Mouse (Mus musculus) limb, embryonic 13.5 days (tissue): Measurements from ENCODE around the gene Fxyd3. TPM values are rescaled to one million over a fixed set of nuclear protein-coding genes. Genes with fewer than 3 reads are reported as not detected.

Experiments used
- ATAC-seq: fragments of 200-750 bp; cut with Nextera tagmentation; 2 replicates; pipeline ENCODE4 v1.8.0; 2017; ENCODE audit warnings: low read depth, moderate number of reproducible peaks, moderate TSS enrichment; ENCODE audit not compliant: low FRiP score
- H3K27ac ChIP-seq: fragments of 300-500 bp; sonication (generic); 2 replicates; pipeline ENCODE4 v1.5.1; 2015; ENCODE audit warnings: inconsistent platforms, mild to moderate bottlenecking, moderate library complexity
- H3K27me3 ChIP-seq: fragments of 300-500 bp; sonication (generic); 2 replicates; pipeline ENCODE4 v1.6.1; 2015; ENCODE audit warnings: mild to moderate bottlenecking, inconsistent platforms
- H3K36me3 ChIP-seq: fragments of 300-500 bp; sonication (generic); 2 replicates; pipeline ENCODE4 v1.6.1; 2015; ENCODE audit warnings: inconsistent platforms, mild to moderate bottlenecking, moderate library complexity
- H3K4me1 ChIP-seq: fragments of 300-500 bp; sonication (generic); 2 replicates; pipeline ENCODE4 v1.6.1; 2015; ENCODE audit warnings: inconsistent platforms
- H3K4me2 ChIP-seq: fragments of 300-500 bp; sonication (generic); replicated peaks from 2 replicates; pipeline ENCODE4 v1.6.1; 2015; ENCODE audit warnings: inconsistent platforms, mild to moderate bottlenecking, moderate library complexity
- H3K4me3 ChIP-seq: fragments of 300-500 bp; sonication (generic); 2 replicates; pipeline ENCODE4 v1.5.1; 2015; ENCODE audit warnings: moderate library complexity, mild to moderate bottlenecking, inconsistent platforms
- H3K9ac ChIP-seq: fragments of 300-500 bp; sonication (generic); 2 replicates; pipeline ENCODE4 v1.6.1; 2015; ENCODE audit warnings: mild to moderate bottlenecking, inconsistent platforms
- H3K9me3 ChIP-seq: fragments of 300-500 bp; sonication (generic); 2 replicates; pipeline ENCODE4 v1.6.1; 2016; ENCODE audit warnings: inconsistent platforms
- WGBS: fragments of 180-500 bp; shearing (Covaris S2); methylation state at CpG from one replicate; pipeline ENCODE4 v1.1.7; 2015; 5-methylcytosine and 5-hydroxymethylcytosine counted together
- polyA plus RNA-seq: library from polyadenylated mRNA; unstranded; fragments of >200 nt; fragmentation: Nextera tagmentation; extraction: Ambion mirVana; gene quantifications from 2 replicates; pipeline ENCODE4 v1.2.1, GENCODE M21; 2015

The Fxyd3 gene
- polyA plus RNA-seq, 1 experiment from 2014 or later, result 34.8 TPM

GRCm38 (mm10) chr7:31081106-31081505 lies 4.6 kb upstream of the Fxyd3 start:
- H3K4me2 ChIP-seq, result no peak overlapping the region
- no peak overlapping the region for H3K27ac ChIP-seq
- H3K4me1 ChIP-seq, result peaks cover 33% of the 10 kb centered on the region
- WGBS, result 48% methylated on average over 1 of the region's 1 CpGs
- ATAC-seq, result no peak
- H3K36me3 ChIP-seq, result no peaks in the 10 kb centered on the region
- H3K9ac ChIP-seq, result no peak overlapping the region
- H3K4me3 ChIP-seq, result no peak overlapping the region
- H3K27me3 ChIP-seq, result no peaks in the 10 kb centered on the region
- no peaks in the 10 kb centered on the region for H3K9me3 ChIP-seq

GRCm38 (mm10) chr7:31080611-31081010 lies 4.1 kb upstream of the Fxyd3 start:
- Histone ChIP-seq H3K4me3 (no peak overlapping the region), H3K9ac (no peak overlapping the region), H3K9me3 (no peaks in the 10 kb centered on the region), H3K27ac (no peak overlapping the region), H3K4me2 (no peak overlapping the region), H3K27me3 (no peaks in the 10 kb centered on the region), H3K4me1 (peaks cover 37% of the 10 kb centered on the region), H3K36me3 (no peaks in the 10 kb centered on the region)
- 59% methylated on average over 3 of the region's 3 CpGs for WGBS
- no peak for ATAC-seq

GRCm38 (mm10) chr7:31079670-31080069 lies 3.2 kb upstream of the Fxyd3 start:
- H3K4me1 ChIP-seq, result peaks cover 30% of the 10 kb centered on the region
- 86% methylated on average over 8 of the region's 8 CpGs for WGBS
- no peak overlapping the region for H3K27ac ChIP-seq
- H3K4me3 ChIP-seq, result no peak overlapping the region
- no peak for ATAC-seq
- H3K27me3 ChIP-seq, result no peaks in the 10 kb centered on the region
- H3K4me2 ChIP-seq, result no peak overlapping the region
- H3K36me3 ChIP-seq, result no peaks in the 10 kb centered on the region
- H3K9ac ChIP-seq, result no peak overlapping the region
- H3K9me3 ChIP-seq, result no peaks in the 10 kb centered on the region

DNA sequence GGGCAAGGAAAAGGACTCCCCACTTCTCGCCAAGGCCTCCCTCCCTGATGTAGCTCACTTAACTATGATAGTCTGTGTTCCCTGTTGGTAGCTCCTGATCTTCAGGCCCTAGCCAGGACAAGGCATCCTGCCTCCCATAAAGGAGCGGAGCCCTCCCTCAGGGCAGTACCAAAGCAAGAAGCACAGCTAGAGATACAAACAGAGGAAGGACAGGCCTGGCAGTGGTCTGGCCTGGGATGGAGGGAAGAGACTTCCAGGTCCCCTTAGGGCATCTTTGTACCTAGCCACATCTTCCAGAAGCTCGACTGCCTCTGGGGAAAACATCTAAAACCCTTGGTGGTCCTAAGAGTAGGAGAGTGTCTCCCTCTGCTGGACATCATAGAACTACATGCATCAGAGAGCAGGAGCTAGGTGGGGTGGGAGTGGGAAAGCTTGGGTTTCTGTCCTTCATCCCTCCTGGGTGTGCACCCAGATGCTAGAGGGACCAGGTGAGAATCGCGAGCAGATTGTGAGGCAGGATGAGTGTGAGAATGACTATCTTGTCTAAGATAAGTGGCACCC lies 1.5 kb upstream of the Fxyd3 start:
- 39% methylated on average over 5 of the region's 5 CpGs for WGBS
- Histone ChIP-seq H3K36me3 (no peaks in the 10 kb centered on the region), H3K4me1 (peaks cover 23% of the 10 kb centered on the region), H3K4me2 (peak overlapping the region; percentile 19), H3K9me3 (no peaks in the 10 kb centered on the region), H3K27me3 (no peaks in the 10 kb centered on the region), H3K4me3 (no peak overlapping the region), H3K27ac (0 out of 2 replicates have a peak overlapping the region, but pooled peaks have one; percentile 59), H3K9ac (no peak overlapping the region)
- peak; percentile 3; the same call in 1 of the 2 replicates for ATAC-seq

GRCm38 (mm10) chr7:31077470-31077869 lies 966 bp upstream of the Fxyd3 start:
- WGBS, result 48% methylated on average over 6 of the region's 6 CpGs
- no peaks in the 10 kb centered on the region for H3K27me3 ChIP-seq
- no peaks in the 10 kb centered on the region for H3K9me3 ChIP-seq
- peaks cover 23% of the 10 kb centered on the region for H3K4me1 ChIP-seq
- H3K36me3 ChIP-seq, result no peaks in the 10 kb centered on the region
- no peak overlapping the region for H3K9ac ChIP-seq
- peak overlapping the region; percentile 19 for H3K4me2 ChIP-seq
- H3K4me3 ChIP-seq, result no peak overlapping the region
- ATAC-seq, result peak; percentile 69
- H3K27ac ChIP-seq, result peak overlapping the region; percentile 59; the same call in 1 of the 2 replicates

DNA sequence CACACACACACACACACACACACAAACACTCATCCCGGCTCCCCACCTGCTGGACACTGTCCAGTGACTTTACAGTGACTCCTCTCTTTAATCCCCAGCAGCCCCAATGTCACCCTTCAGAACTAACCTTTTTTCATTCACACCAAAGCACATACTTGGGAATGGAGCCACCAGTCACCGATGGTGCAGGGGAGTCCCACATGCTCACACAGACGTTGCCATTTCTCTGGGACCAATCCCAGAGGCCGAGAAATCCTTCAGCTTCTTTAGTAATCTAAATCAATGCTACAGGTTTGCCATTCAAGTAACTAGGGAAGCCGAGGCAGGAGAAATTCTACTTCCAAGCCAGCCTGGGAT lies 1.8 kb downstream of the Fxyd3 start:
- Histone ChIP-seq H3K9ac (no peak overlapping the region), H3K4me2 (no peak overlapping the region), H3K4me1 (peaks cover 23% of the 10 kb centered on the region), H3K4me3 (no peak overlapping the region), H3K9me3 (no peaks in the 10 kb centered on the region), H3K27ac (no peak overlapping the region), H3K36me3 (no peaks in the 10 kb centered on the region), H3K27me3 (no peaks in the 10 kb centered on the region)
- WGBS, result 69% methylated on average over 5 of the region's 5 CpGs
- ATAC-seq, result no peak

DNA sequence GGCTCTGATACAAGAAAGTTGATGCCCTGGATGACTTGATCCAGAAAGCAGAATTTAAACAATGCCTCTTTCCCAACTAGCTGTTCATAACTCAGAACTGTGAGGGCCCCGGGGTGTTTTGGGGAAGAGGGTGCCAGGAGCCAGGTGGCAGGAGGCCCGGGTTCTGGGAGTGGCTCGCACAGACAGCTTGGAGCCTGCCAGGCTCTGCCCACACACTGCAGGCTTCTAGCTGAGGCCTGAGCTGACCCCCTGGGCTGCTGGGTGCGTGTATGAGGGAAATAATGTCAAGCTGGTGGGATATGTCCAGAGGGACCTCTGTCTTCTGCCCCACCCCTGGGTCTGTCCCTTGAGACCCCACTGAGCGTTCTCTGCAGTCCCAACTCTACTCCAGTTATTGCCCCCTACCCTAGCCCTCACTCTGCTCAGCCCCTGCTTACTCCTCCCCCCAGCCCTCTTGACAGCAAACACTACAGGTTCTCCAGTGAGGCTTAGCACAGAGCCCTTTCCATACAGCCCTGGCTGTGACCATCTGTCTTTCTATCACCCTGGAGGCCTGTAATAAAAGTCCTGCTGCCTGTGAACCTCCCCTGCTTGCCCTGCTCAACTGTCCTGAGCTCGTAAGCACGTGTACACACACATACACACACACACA lies 2.3 kb downstream of the Fxyd3 start:
- Histone ChIP-seq H3K27ac (no peak overlapping the region), H3K9me3 (no peaks in the 10 kb centered on the region), H3K9ac (no peak overlapping the region), H3K4me3 (no peak overlapping the region), H3K36me3 (no peaks in the 10 kb centered on the region), H3K27me3 (no peaks in the 10 kb centered on the region), H3K4me2 (no peak overlapping the region), H3K4me1 (peaks cover 23% of the 10 kb centered on the region)
- WGBS, result 51% methylated on average over 7 of the region's 7 CpGs
- no peak for ATAC-seq

DNA sequence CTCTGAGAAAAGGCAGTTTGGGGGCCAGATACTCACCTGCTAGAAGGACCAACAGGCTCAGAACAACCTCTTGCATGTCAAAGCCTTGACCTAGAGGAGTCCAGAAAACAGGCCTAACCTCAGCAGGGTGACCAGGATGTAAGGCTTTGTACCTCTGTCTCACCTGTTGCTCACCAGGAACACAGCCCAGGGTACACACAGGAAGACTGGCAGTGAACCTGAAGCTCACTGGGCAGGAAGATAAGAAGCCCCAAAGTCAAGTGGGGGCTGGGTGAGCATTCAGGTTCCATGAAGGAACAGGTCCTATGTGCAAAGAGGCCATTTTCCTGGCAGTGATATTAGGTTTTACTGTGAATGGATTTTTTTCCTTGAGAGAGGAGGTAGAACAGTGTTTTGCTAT lies 3.0 kb downstream of the Fxyd3 start:
- no peak for ATAC-seq
- Histone ChIP-seq H3K9ac (no peak overlapping the region), H3K4me3 (no peak overlapping the region), H3K9me3 (no peaks in the 10 kb centered on the region), H3K27ac (no peak overlapping the region), H3K36me3 (no peaks in the 10 kb centered on the region), H3K4me1 (peaks cover 27% of the 10 kb centered on the region), H3K27me3 (no peaks in the 10 kb centered on the region), H3K4me2 (no peak overlapping the region)

DNA sequence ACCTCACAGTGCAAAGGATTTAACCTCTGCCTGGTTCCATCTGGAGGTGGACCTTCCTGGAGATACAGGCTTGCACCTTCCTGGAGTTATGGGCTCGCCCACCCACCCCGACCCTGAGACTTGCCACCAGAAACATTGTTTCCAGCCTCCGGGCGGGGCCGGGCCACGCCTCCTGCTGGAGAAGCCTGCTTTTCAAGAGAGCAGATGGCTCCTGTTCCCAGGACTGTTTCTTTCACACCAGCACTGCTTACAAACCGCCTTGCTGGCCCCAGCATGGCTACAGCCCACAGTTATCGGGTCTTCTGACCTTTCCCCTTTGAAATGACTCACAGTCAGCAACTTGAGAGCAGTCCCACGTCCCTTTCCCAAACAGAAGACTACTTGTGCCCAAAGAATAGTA lies 4.2 kb downstream of the Fxyd3 start:
- H3K9ac ChIP-seq, result no peak overlapping the region
- ATAC-seq, result no peak
- H3K4me2 ChIP-seq, result no peak overlapping the region
- no peaks in the 10 kb centered on the region for H3K9me3 ChIP-seq
- no peaks in the 10 kb centered on the region for H3K27me3 ChIP-seq
- 28% methylated on average over 9 of the region's 9 CpGs for WGBS
- no peaks in the 10 kb centered on the region for H3K36me3 ChIP-seq
- H3K4me1 ChIP-seq, result peaks cover 33% of the 10 kb centered on the region
- no peak overlapping the region for H3K27ac ChIP-seq
- H3K4me3 ChIP-seq, result no peak overlapping the region

DNA sequence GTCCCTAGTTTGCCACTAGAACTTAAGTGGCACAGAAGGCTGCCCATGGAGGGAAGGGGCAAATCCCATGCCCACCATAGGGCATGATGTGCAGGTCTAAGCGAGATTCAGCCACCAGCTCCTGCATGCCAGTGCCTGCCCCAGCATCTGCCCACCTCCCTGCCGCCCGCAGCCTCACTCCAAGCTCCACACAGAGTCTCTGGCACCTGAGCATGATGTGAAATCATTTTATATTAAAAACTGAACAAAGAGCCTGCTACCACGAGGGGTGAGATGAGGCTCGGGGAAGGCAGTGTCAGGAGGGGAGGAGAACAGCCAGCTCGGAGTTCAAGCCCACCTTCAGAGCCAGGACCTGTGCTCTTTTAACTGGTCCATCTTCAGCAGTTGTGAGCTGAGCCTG lies 6.2 kb downstream of the Fxyd3 start:
- H3K36me3 ChIP-seq, result no peaks in the 10 kb centered on the region
- no peak overlapping the region for H3K4me3 ChIP-seq
- H3K27ac ChIP-seq, result no peak overlapping the region
- H3K4me2 ChIP-seq, result no peak overlapping the region
- H3K4me1 ChIP-seq, result peaks cover 20% of the 10 kb centered on the region
- ATAC-seq, result no peak
- H3K9me3 ChIP-seq, result no peaks in the 10 kb centered on the region
- 78% methylated on average over 6 of the region's 6 CpGs for WGBS
- H3K27me3 ChIP-seq, result no peaks in the 10 kb centered on the region
- H3K9ac ChIP-seq, result no peak overlapping the region

DNA sequence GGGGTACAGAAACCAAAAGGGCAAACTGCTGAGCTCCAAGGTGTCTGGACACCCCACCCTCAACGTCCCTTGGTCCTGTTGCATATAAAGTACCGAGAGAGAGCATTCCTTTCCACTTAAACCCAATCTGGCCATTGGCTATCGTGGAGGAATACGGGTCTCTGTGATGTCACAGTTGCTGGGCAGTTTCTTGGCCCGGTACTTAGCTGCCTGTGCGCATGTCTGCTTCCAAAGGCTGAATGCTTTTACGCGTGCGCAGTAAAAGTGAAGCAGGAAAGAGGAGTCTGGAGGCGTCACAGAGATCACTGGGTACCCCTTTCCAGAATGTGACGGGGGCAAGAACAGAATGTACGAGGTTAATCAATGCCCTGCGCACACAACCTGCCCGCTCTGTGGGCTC lies 7.0 kb downstream of the Fxyd3 start:
- H3K36me3 ChIP-seq, result no peaks in the 10 kb centered on the region

GRCm38 (mm10) chr7:31067836-31068235 lies 8.7 kb downstream of the Fxyd3 start:
- Histone ChIP-seq H3K9ac (no peak overlapping the region), H3K27ac (peak overlapping the region; percentile 75), H3K4me1 (peaks cover 20% of the 10 kb centered on the region), H3K4me2 (no peak overlapping the region), H3K27me3 (no peaks in the 10 kb centered on the region), H3K9me3 (no peaks in the 10 kb centered on the region), H3K36me3 (no peaks in the 10 kb centered on the region), H3K4me3 (no peak overlapping the region)
- 26% methylated on average over 5 of the region's 5 CpGs for WGBS
- peak; percentile 86 for ATAC-seq

More for the DNA sequence above, 7.0 kb downstream of the Fxyd3 start:
- Histone ChIP-seq H3K27me3 (no peaks in the 10 kb centered on the region), H3K9me3 (no peaks in the 10 kb centered on the region), H3K4me2 (no peak overlapping the region), H3K4me1 (peaks cover 20% of the 10 kb centered on the region), H3K27ac (no peak overlapping the region), H3K9ac (no peak overlapping the region), H3K4me3 (no peak overlapping the region)
- ATAC-seq, result no peak
- WGBS, result 79% methylated on average over 14 of the region's 14 CpGs

DNA sequence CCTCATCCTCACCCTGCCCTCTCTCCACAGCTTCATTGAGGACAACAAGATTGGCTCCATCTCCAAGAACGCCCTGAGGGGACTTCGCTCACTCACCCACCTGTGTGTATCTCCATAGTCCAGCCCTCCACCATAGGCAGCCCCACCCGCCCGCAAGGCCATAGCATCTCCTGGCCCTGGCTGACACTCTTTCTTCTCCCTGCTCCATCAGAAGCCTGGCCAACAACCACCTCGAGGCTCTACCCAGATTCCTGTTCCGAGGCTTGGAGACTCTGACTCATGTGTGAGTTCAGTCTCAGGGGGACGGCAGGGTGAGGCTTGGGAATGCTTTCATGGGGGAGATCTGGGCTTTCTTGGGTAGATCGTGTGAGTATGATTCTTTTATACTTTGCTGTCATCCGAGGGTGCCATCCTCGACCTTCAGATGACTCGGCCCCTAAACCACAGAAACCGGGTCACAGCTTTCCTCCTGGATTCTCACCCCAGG lies 13.4 kb downstream of the Fxyd3 start:
- Histone ChIP-seq H3K4me3 (no peak overlapping the region), H3K36me3 (no peaks in the 10 kb centered on the region), H3K27ac (no peak overlapping the region), H3K4me2 (no peak overlapping the region), H3K27me3 (no peaks in the 10 kb centered on the region), H3K9me3 (no peaks in the 10 kb centered on the region), H3K4me1 (peaks cover 12% of the 10 kb centered on the region), H3K9ac (no peak overlapping the region)
- ATAC-seq, result no peak
- WGBS, result 88% methylated on average over 12 of the region's 12 CpGs
